Mouse (Mus musculus) fat pad, adult 2 months (tissue): ENCODE results near the gene C1qtnf5.

Source experiments
- DNase-seq: peaks from one replicate; pipeline ENCODE4 v3.0.0-alpha.2; 2011; ENCODE audit warnings: low read depth, low spot score; ENCODE audit errors: extremely low read depth

The C1qtnf5 gene

DNA sequence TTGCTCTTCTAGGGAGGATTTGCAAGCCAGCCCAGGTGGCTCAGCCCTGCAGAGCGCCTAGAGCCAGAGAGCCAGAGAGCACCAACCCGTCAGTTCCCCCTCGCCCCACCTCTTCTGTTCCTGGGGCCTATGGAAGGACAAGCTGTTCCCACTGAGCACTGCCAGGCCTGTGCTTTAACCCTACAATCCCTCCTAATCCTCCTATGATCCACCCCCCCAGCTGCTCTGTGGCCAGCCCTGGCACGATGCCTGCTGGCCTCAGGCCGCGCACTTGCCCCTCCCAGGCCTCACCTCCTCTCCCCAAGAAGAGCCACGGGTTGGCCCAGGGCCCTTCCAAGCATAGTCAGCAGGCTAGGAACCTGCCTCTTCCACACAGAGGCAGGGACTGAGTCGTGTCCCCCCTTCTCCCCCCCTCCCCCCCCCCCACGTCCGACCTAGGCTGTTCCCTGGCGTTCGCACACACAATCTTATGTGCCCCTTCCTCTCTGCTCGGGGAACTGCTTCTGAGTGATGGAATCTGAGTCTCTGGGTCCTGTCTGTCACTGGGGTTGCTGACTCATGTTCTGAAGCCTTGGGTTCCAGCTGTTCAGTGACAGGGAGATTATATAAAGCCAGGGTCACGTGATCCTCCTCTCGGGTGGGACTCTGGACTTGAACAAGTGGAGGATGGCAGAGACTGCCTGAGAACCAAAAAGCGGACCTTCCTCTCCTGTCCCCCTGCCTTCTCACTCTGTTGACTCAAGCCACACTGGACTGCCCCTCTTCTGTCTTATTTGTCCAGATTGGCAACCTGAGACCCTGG lies 27.9 kb upstream of the C1qtnf5 start:
- DNase-seq = peak; percentile 81

DNA sequence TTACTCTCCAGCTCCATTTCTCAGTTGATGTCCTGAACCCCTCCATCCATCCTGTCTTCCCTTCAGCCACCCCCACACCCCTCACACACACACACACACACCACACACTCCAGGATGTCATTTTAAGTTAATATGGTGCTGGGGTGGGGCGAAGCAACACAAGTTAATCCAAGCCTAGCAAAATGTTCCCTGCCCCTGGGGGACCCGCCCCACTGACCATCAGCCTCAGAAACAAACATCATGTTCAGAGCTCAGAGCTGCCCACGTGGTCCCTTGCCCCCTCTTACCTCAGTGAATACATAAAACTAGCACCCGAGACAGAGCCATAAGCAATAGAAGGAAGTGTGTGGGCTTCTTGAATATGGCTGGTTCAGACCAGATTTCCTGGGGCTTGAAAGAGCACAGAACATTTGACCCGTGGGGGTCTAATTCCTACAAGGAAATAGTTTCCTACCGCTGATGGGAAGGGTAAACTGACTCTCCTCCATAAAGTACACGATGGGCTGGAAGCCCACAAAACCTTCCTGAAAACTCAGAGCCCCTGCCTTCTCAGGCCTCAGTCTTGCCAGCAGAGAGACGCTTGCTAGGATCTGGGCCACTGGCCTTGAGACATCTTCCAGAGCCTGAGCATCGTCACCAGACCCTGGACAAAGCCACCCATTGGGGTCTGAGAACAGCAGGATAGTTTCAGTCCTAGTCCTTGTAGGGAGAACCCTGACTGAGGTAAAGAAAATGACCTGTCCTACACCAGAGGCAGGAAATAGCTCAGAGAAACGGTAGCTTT lies 26.9 kb upstream of the C1qtnf5 start:
- DNase-seq = no peak

DNA sequence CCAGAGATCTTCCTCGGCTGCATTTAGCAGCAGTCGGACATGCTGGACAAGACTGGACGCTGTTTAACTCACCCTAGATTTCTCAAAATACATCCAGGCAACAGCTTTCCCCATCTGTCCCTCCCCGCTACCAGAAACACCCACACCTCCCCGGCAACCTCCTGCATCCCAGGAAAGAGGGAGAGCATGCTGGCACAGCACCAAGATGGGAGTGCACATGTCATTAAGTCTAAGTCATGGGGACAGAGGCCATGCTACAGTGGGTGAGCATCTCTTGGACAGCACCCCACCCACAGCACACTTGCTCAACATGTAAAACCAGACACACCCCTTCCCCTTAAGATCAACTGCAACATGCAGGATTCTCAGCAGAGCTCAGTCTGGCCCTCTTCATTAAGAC lies 26.1 kb upstream of the C1qtnf5 start:
- DNase-seq = no peak

DNA sequence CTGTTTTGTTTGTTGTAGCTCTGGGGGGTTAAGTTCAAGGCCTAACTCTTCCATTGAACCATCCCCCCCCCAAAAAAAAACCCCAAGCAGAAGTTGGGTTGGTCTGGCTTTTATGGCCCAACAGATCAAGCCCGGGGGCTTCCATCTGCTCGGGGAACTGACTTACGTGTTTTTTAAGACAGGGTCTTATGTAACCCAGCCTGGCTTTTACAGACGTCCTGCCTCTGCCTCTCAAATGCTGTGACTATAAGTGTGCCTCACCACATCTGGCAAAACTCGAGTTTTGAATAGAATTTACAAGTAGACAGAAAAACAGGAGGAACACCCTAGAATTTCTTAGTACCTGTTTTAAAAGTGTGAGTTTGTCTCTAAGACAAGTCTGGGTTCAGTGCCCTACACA lies 25.5 kb upstream of the C1qtnf5 start:
- no peak for DNase-seq

DNA sequence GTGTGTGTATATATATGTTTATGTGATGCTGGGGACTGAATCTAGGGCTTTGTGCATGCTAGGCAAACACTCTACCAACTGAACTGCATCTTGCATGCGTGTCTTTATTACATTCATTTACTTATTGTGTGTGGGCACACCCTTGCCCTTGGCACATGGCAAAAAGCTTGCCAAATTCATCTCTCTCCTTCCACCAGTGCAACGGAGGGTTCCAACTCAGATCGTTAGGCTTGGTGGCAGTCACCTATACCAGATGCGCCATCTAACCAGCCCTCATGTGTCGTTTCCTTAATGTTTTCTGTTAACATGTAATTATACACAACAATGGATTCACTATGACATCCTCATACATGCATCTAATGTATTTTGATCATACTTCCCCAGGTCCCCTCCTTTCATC lies 24.8 kb upstream of the C1qtnf5 start:
- no peak for DNase-seq

DNA sequence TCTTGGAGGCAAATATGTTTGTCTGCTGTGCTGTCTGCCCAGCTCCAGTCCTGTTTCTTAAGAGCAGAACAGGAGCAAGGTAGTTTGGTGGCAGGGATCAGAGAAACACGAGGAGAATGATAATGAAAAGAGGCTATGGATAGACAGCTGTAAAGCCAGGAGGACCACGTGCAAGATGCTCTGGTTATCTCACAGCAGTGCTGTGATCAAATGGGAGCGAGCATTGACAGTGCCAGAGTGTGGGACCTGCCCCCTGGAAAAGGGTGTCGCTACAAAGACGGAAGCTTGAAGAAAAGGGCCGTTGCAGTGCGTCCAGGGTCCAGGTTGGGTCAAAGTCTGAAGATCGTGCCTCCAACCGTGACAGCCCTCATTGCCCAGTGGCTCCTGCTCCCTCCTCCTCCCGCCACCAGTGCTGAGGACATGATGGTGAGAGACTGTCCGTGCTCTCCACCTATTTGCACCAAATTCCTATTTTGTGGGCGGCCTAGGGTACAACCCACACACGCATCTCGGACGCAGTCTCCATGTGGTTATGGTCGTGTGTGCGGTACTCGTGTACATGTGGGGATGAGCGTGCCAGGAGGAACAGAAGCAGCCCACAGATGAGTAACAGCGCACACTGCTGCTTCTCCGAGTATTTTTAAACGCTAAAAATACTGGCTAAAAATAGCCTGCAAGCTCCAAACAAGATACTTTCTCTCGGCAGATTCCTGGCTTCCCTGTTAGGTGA lies 23.5 kb upstream of the C1qtnf5 start:
- DNase-seq = no peak

DNA sequence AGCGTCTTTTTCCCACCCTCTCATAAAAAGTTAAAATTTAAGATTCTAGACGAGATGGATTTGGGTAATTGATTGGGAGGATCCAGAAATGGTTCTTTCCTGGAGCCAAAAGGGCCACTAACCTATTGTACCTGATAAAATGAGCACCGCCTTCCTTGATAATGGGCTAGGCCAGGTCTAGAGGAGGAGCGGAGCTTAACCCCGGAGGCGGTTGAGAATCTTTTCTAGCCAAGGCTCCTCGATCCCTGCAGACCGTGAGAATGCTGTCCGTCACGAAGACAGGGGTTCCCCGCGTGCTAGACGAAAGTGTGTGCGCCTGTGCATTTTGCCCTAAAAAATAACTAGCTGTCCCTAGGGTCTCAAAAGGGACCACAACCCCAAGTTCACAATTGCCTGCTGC lies 22.8 kb upstream of the C1qtnf5 start:
- DNase-seq = no peak

DNA sequence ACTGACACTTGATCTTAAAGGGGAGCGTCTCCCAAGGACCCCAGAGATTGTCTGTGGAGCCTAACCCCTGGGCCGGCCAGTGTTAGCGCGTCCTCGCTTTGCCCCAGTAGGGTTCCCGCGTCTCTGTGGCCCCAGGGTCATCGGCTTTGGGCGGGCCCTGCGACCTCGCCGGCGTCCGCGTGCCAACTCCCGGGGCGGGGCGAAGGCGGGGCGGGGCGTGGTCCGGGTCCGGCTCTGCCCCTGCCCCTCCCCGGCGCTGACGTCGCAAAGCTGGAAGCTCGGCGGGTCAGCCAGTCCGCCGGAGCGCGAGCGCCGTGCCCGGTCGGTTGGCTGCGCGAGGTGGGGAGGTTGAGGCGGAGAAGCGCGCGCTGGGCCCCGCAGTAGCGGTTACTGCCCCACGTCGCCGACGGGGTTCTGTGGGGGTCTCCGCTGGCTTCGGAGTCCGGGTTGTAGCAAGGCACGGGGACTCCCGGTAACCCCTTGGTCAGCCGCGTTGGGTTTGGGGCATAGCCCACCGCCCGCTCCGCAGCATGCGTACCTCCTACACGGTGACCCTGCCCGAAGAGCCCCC lies 22.3 kb upstream of the C1qtnf5 start:
- no peak for DNase-seq

DNA sequence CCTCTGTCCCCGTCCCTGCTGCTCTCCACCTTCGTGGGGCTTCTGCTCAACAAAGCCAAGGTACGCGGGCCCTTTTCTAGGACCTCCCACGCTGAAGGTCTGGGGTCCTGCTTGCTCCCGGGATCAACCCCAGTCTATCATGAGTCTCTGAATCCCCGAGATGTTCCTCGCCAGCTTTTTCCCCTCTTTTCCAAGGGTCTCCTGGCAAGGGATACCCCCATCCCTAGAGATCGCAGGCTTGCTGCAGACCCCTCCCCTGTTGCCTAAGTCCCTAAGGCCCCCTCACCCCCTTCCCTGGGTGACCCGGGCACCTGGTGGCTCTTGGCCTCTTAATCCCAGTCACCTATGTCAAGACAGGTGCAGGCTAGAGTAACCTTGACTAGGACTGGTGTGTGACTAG lies 21.8 kb upstream of the C1qtnf5 start:
- DNase-seq = no peak

DNA sequence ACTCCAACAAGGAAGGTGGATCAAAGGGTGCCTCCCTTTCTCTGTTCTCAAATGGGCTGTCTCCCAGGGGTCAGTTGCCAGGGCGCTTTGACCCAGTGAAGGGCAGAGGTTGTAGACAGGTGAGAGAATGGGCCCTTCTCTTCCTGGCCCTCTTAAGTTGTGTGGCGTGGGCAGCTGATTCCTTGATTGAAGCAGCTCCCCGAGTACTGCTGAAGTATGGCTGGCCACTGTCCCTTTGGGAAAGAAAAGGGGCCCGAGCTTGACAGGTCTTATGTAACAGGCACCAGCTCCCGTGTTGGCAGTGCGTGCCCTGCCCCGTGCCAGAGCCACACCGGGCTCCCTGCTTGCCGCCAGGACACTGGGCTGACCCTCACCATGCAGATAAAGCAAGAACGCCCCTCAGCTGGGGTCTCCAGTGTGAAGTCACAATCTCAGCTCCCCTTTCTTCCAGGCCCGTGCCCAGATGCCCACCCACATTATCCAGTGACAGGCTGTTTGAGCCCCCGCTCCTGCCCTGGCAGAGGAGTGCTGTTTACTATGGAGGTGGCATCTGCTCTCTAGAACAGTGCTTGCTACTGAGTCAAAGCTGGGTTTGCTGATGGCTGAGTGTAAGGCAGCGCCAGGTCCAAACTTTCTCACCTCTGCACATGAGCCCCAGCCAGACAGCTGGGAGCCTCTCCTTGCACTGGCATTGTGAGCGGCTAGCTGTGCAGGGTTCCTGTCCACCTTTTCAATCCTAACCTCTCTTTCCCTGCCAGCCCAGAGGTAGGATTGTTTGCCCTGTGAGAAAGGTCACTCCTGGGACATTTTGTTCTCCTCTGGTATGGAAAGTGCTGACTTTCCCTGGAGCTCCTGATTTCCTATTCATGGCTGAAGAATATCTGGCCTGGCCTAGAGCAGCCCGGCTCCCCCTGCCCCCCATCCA lies 21.0 kb upstream of the C1qtnf5 start:
- DNase-seq = no peak

DNA sequence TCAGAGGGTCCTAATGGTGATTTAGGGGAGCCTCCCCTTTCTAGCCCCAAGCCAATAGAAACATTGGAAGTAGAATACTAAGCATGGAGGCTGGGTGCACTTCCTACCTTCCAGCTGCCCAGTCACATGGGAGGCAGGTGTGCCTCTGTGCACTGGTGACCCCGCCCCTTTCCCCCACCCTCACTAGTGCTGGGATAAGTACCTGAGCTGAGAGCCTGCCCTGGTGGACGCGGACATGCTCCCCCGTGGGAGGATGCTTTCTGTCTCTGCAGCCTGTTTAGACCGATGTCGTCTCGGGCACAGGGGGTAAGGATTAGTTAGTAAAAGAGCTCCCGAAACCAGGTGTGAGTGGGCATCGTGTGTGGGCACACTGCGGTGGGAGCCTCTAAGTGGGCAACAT lies 20.1 kb upstream of the C1qtnf5 start:
- no peak for DNase-seq

DNA sequence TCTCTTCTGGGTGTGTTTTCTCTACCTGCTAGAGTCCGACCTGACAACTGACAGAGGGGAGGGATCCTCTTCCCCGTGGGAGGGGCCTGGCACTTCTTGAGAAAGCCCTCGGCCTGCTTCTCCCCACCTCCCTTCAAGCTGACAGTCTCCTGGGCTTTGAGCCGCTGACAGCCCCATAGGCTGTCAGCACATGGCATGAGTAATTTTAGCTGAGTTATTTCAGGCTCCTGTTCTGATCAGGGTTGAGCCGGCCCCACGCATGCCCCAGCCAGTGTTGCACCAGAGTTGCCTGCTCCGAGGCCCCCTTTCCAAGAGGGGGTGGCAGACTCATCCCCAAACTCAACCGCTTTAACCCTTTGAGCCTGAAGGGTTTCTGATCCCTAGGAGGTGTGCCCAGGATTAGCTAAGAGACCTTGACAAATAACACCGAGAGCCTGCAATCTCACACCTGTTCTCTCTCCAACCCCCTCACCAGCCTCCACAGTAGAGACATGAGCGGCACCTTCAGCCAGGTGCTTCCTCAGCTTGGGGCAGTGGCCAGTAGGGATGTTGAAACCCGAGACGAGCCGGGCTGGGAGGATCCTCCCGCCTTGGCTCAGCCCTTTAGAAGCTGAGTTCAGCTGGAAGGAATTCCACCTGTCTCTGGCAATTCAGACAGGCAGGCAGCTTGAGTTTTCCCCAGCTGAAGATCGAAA lies 19.1 kb upstream of the C1qtnf5 start:
- DNase-seq = peak; percentile 95

DNA sequence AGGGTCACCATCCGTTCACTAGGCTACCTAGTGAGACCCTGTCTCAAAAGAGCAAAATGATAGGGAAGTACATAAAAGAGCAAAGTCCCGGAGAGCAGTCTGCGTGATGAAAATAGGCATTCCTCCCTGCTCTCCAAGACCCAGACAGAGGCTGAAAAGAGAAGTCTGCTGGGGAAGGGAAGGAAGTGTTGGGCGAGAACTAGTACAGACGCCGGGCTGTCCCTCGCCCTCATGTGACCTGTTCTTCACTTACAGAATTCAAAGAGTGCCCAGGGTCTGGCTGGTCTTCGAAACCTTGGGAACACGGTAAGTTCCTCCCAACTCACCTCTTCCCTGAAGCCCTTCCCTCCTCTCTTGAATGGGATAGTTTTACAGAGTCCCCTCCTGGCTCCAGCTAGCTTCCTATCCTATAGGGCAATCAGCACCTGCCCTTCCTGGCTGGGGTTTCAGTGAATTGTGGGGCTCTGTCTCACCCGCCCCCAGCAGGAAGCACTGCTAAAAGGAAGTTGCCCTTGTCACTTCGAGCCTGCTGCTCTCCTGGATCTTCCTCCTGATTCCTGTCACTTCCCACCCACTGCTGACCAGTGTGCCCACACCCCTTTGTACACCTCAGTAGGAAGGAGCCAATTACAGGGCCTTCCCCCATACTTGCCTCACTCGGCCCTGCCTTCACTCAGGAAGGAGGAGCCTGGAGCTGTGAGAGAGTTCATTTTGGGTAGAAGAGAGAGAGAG lies 18.0 kb upstream of the C1qtnf5 start:
- no peak for DNase-seq

DNA sequence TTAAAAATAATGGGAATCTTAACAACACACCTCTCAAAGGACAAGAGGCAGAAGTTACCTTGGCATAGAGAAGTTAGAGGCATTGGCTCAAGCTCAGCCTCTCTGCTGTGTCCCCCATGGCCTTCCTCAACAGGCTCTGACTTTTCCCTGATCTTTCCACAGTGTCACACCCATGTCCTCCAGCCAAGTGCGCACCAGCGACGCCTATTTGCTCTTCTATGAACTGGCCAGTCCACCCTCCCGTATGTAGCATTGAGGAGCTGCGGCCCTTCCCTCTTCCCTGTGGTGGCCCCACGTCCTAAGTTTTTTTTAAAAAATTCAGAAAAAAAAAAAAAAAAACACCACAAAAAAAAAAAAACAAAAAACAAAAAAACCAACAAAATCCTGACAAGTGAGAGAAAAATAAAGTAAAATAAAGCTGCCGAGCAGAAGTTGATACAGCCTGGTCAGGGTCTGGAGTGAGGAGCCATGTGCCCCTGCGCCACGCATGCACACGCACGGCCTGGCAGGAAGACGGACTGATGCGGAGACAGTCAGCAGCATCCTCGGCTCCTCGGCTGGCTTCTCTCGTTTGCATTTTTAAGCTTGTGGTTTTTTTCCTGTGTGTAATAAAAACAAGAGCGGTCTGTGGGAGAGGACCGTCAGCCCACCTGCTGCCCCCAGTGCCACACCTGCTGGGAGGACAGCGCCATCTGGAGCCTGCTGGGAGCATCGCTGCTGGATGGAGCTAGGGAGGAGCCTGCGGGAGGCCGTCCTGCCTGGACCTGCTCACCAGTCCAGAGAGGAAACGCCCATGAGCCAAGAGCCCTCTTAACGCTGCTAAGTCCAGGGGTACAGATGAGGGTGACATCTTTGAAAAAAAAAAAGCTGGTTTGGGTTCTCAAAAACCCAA lies 13.2 kb upstream of the C1qtnf5 start:
- no peak for DNase-seq

DNA sequence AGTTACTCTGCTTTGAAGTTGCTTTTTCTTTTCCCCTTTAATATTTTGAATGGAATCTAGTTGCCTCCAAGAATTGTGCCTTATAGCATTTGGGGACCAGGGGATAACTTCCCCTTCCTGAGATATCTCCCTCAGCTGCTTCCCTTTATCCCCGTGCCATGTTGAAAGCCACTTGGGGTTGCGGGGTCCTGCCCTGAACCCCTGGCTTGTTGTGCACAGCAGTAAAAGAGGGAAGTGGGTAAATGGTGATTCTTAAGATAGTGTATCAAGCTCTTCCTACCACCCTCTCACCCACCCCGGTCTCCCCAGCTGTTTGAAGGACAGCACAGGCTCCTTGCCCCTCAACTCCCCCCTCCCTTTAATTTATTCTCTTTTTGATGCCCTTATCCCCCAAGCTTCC lies 12.3 kb upstream of the C1qtnf5 start:
- no peak for DNase-seq

DNA sequence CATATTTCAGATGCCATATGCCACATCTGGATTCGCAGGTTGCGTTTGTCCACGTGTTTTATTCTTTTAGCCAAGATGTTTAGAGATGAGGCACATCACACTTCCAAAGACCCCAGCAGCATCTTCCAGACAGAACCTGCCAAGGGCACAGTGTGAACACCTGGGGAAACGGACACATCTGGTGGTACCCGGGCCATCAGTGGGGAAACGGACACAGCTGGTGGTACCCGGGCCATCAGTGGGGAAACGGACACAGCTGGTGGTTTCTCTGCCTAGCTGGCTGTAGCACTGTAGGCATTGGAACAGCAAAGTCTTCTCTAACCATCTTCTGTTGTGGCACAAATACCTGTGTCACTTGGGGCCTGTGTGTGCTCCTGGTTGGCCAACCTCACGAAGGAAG lies 11.3 kb upstream of the C1qtnf5 start:
- DNase-seq = no peak

DNA sequence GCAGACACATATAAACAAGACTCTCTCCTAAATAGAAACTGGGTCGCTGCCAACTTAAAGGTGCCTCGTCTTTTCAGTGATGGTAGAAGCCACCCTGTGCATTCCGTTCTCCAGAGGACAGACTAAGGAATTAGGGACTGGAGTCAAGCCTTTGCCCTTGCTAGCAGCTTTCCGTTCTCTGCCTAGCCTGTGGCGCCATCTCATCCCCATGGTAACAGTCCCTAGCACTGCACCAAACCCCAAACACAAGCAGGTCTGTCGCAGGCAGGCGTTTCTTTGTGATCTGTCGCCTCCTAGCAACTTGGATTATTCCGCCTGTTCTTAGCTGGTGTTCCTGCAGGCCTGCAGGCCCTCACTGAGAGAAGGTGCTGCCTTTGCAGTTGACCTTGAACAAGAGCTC lies 10.5 kb upstream of the C1qtnf5 start:
- DNase-seq = no peak

DNA sequence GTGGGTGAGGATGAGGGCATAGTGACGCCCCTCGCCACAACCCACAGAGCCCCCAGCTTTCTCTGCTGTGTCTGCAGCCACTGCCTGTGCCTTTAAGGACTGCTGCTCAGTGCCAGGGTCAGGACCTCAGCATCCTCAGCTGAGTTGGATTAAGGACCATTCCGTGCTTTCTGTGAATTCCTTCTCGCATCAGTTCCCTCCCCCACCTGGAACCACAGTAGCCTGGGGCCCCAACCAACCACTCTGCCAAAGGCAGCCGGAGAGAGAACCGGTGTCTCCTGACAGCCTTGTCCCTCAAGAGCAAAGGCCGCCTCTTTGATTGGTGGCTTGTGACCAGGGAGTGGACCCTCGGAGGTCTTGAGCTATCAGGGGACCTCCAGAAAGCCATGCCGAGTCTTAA lies 5.6 kb upstream of the C1qtnf5 start, which contains the start of gene Mfrp:
Gene Mfrp (plus strand): TSS at position 240 of the 400 bp plus-strand sequence.
- no peak for DNase-seq
